Mouse (Mus musculus) stomach, embryonic 14.5 days (tissue): Measurements from ENCODE around the gene Col5a1. TPM values are rescaled to one million over a fixed set of nuclear protein-coding genes. Genes with fewer than 3 reads are reported as not detected.
A peak's percentile ranks its signal among the peaks of the same experiment; 100 is the strongest.

Experiments used
- ATAC-seq: fragments of 200-750 bp; cut with Nextera tagmentation; 2 replicates; pipeline ENCODE4 v1.8.0; 2017; ENCODE audit warnings: low read depth, moderate TSS enrichment; ENCODE audit not compliant: insufficient number of reproducible peaks, insufficient read depth, low FRiP score
- H3K27ac ChIP-seq: fragments of 300-500 bp; sonication (generic); 2 replicates; pipeline ENCODE4 v1.5.1; 2014; ENCODE audit warnings: mild to moderate bottlenecking, low read length, moderate library complexity, mixed read lengths
- H3K27me3 ChIP-seq: fragments of 300-500 bp; sonication (generic); 2 replicates; pipeline ENCODE4 v1.6.1; 2014; ENCODE audit warnings: low read length, control low read depth, mixed read lengths; ENCODE audit not compliant: control insufficient read depth, insufficient read depth
- H3K36me3 ChIP-seq: fragments of 300-500 bp; sonication (generic); 2 replicates; pipeline ENCODE4 v1.6.1; 2014; ENCODE audit warnings: mild to moderate bottlenecking, control low read depth, low read length, moderate library complexity, mixed read lengths; ENCODE audit not compliant: control insufficient read depth, insufficient read depth
- H3K4me1 ChIP-seq: fragments of 300-500 bp; sonication (generic); 2 replicates; pipeline ENCODE4 v1.6.1; 2014; ENCODE audit warnings: low read length, control low read depth, mixed read lengths; ENCODE audit not compliant: control insufficient read depth, insufficient read depth
- H3K4me2 ChIP-seq: fragments of 300-500 bp; sonication (generic); replicated peaks from 2 replicates; pipeline ENCODE4 v1.6.1; 2014; ENCODE audit warnings: low read depth, low read length, control low read depth
- H3K4me3 ChIP-seq: fragments of 300-500 bp; sonication (generic); 2 replicates; pipeline ENCODE4 v1.5.1; 2014; ENCODE audit warnings: low read depth, low read length, control low read depth
- H3K9ac ChIP-seq: fragments of 300-500 bp; sonication (generic); replicated peaks from 2 replicates; pipeline ENCODE4 v1.6.1; 2014; ENCODE audit warnings: low read depth, mild to moderate bottlenecking, control low read depth, low read length, moderate library complexity, mixed read lengths
- H3K9me3 ChIP-seq: fragments of 300-500 bp; sonication (generic); 2 replicates; pipeline ENCODE4 v1.6.1; 2016; ENCODE audit warnings: low read depth, low read length, control low read depth; ENCODE audit not compliant: control insufficient read depth
- whole genome bisulfite sequencing: fragments of 180-500 bp; shearing (Covaris S2); extraction: QIAGEN DNeasy Blood & Tissue Kit; methylation state at CpG from one replicate; pipeline ENCODE4 v1.1.7; 2014; 5-methylcytosine and 5-hydroxymethylcytosine counted together
- polyA plus RNA-seq: library from polyadenylated mRNA; unstranded; fragments of >200 nt; fragmentation: Nextera tagmentation; extraction: Ambion mirVana; gene quantifications from 2 replicates; pipeline ENCODE4 v1.2.1, GENCODE M21; 2014

The Col5a1 gene
- polyA plus RNA-seq, 1 experiment from 2014 or later = 160 TPM

GRCm38 (mm10) chr2:27875231-27875630 lies 11.0 kb upstream of the Col5a1 start:
- Histone ChIP-seq H3K4me2 (no peak overlapping the region), H3K4me3 (no peak overlapping the region), H3K27ac (peak overlapping the region; percentile 7; the same call in 1 of the 2 replicates), H3K36me3 (no peaks in the 10 kb centered on the region), H3K27me3 (no peaks in the 10 kb centered on the region), H3K9me3 (no peaks in the 10 kb centered on the region), H3K9ac (no peak overlapping the region), H3K4me1 (peaks cover 21% of the 10 kb centered on the region; the same call in 1 of the 2 replicates)
- no peak for ATAC-seq
- 42% methylated on average over 5 of the region's 5 CpGs for WGBS

GRCm38 (mm10) chr2:27875786-27876185 lies 10.4 kb upstream of the Col5a1 start:
- no peak overlapping the region for H3K27ac ChIP-seq
- no peaks in the 10 kb centered on the region for H3K27me3 ChIP-seq
- WGBS = 34% methylated on average over 5 of the region's 5 CpGs
- peaks cover 21% of the 10 kb centered on the region; the same call in 1 of the 2 replicates for H3K4me1 ChIP-seq
- H3K9ac ChIP-seq = no peak overlapping the region
- no peak for ATAC-seq
- no peaks in the 10 kb centered on the region for H3K9me3 ChIP-seq
- no peaks in the 10 kb centered on the region for H3K36me3 ChIP-seq
- H3K4me3 ChIP-seq = no peak overlapping the region
- H3K4me2 ChIP-seq = no peak overlapping the region

- no peak for ATAC-seq
- WGBS = 84% methylated on average over 13 of the region's 13 CpGs
These were observed 9.3 kb upstream of the Col5a1 start for GRCm38 (mm10) chr2:27876724-27877504.

GRCm38 (mm10) chr2:27878066-27878465 lies 8.2 kb upstream of the Col5a1 start:
- peaks cover 12% of the 10 kb centered on the region; the same call in 1 of the 2 replicates for H3K4me1 ChIP-seq
- H3K4me3 ChIP-seq = no peak overlapping the region
- no peaks in the 10 kb centered on the region for H3K27me3 ChIP-seq
- no peak overlapping the region for H3K9ac ChIP-seq
- WGBS = 74% methylated on average over 5 of the region's 5 CpGs
- H3K27ac ChIP-seq = no peak overlapping the region
- ATAC-seq = no peak
- no peaks in the 10 kb centered on the region for H3K9me3 ChIP-seq
- no peak overlapping the region for H3K4me2 ChIP-seq
- H3K36me3 ChIP-seq = no peaks in the 10 kb centered on the region

More at GRCm38 (mm10) chr2:27876724-27877504, 9.3 kb upstream of the Col5a1 start:
- H3K36me3 ChIP-seq = no peaks in the 10 kb centered on the region
- H3K27me3 ChIP-seq = no peaks in the 10 kb centered on the region
- no peak overlapping the region for H3K9ac ChIP-seq
- no peaks in the 10 kb centered on the region for H3K9me3 ChIP-seq
- H3K4me3 ChIP-seq = no peak overlapping the region
- peaks cover 17% of the 10 kb centered on the region; the same call in 1 of the 2 replicates for H3K4me1 ChIP-seq
- no peak overlapping the region for H3K4me2 ChIP-seq
- H3K27ac ChIP-seq = no peak overlapping the region

- Histone ChIP-seq H3K9me3 (no peaks in the 10 kb centered on the region), H3K4me2 (no peak overlapping the region), H3K4me1 (peaks cover 14% of the 10 kb centered on the region; the same call in 1 of the 2 replicates), H3K27ac (no peak overlapping the region), H3K27me3 (no peaks in the 10 kb centered on the region), H3K36me3 (no peaks in the 10 kb centered on the region), H3K4me3 (no peak overlapping the region), H3K9ac (no peak overlapping the region)
- 70% methylated on average over 7 of the region's 7 CpGs for WGBS
- ATAC-seq = no peak
These were observed 2.9 kb upstream of the Col5a1 start for GRCm38 (mm10) chr2:27883276-27883675.

GRCm38 (mm10) chr2:27885456-27886147 lies 623 bp upstream of the Col5a1 start:
- peak overlapping the region; percentile 25; the same call in 1 of the 2 replicates for H3K9ac ChIP-seq
- peaks cover 30% of the 10 kb centered on the region for H3K4me1 ChIP-seq
- H3K36me3 ChIP-seq = no peaks in the 10 kb centered on the region
- no peaks in the 10 kb centered on the region for H3K27me3 ChIP-seq
- peak overlapping the region; percentile 89 for H3K4me2 ChIP-seq
- 3% methylated on average over 12 of the region's 12 CpGs for WGBS
- ATAC-seq = peak; percentile 79
- no peaks in the 10 kb centered on the region for H3K9me3 ChIP-seq
- H3K27ac ChIP-seq = peak overlapping the region; percentile 94
- peak overlapping the region; percentile 86 for H3K4me3 ChIP-seq

- WGBS = under 1% methylated on average over 59 of the region's 67 CpGs
- ATAC-seq = 0 out of 2 replicates have a peak, but pooled peaks have one; percentile 3
These were observed 609 bp downstream of the Col5a1 start for GRCm38 (mm10) chr2:27886608-27887460.

More at GRCm38 (mm10) chr2:27886608-27887460, 609 bp downstream of the Col5a1 start:
- no peaks in the 10 kb centered on the region for H3K36me3 ChIP-seq
- no peaks in the 10 kb centered on the region for H3K27me3 ChIP-seq
- peak overlapping the region; percentile 94 for H3K27ac ChIP-seq
- peak overlapping the region; percentile 92 for H3K9ac ChIP-seq
- peaks cover 36% of the 10 kb centered on the region for H3K4me1 ChIP-seq
- H3K9me3 ChIP-seq = no peaks in the 10 kb centered on the region
- H3K4me2 ChIP-seq = peak overlapping the region; percentile 89
- H3K4me3 ChIP-seq = peak overlapping the region; percentile 86
